Mouse (Mus musculus) testis, postnatal 10 days (tissue): Measurements from ENCODE around the gene Slc25a39.
A peak's percentile ranks its signal among the peaks of the same experiment; 100 is the strongest.
"Not testable (repeated sequence)": the region's sequence is repeated elsewhere in the genome, so short reads cannot be mapped to it uniquely, and the experiment has no call there.

Experiments used
- DNase-seq: peaks from one replicate; pipeline ENCODE4 v3.0.0; 2021; ENCODE audit warnings: low spot score

The Slc25a39 gene

GRCm38 (mm10) chr11:102411061-102411460, 3.3 kb upstream of the Slc25a39 start:
- DNase-seq, result no peak

GRCm38 (mm10) chr11:102410345-102410744, 2.6 kb upstream of the Slc25a39 start:
- not testable (repeated sequence) for DNase-seq

- DNase-seq, result no peak
Measured at GRCm38 (mm10) chr11:102409795-102410330, 2.1 kb upstream of the Slc25a39 start.

GRCm38 (mm10) chr11:102408888-102409794, 1.4 kb upstream of the Slc25a39 start:
- no peak for DNase-seq

- peak; percentile 96 for DNase-seq
Measured at GRCm38 (mm10) chr11:102408344-102408876, 664 bp upstream of the Slc25a39 start.

- peak; percentile 99 for DNase-seq
Measured at GRCm38 (mm10) chr11:102406900-102407833, 579 bp downstream of the Slc25a39 start.

- peak; percentile 47 for DNase-seq
Measured at GRCm38 (mm10) chr11:102406401-102406800, 1.3 kb downstream of the Slc25a39 start.

- no peak for DNase-seq
Measured at GRCm38 (mm10) chr11:102405544-102406285, 2.0 kb downstream of the Slc25a39 start.

GRCm38 (mm10) chr11:102404161-102405010, 3.4 kb downstream of the Slc25a39 start:
- DNase-seq, result no peak

GRCm38 (mm10) chr11:102403657-102404056, 4.1 kb downstream of the Slc25a39 start:
- DNase-seq, result no peak

GRCm38 (mm10) chr11:102401898-102402500, 5.7 kb downstream of the Slc25a39 start:
- peak; percentile 47 for DNase-seq

- peak; percentile 50 for DNase-seq
Measured at GRCm38 (mm10) chr11:102400513-102401084, 7.1 kb downstream of the Slc25a39 start.

- DNase-seq, result peak; percentile 59
Measured at GRCm38 (mm10) chr11:102399610-102400072, 8.1 kb downstream of the Slc25a39 start.

- no peak for DNase-seq
Measured at GRCm38 (mm10) chr11:102399107-102399506, 8.6 kb downstream of the Slc25a39 start.

- DNase-seq, result no peak
Measured at GRCm38 (mm10) chr11:102398007-102398825, 9.5 kb downstream of the Slc25a39 start.

GRCm38 (mm10) chr11:102396671-102397141, 11.0 kb downstream of the Slc25a39 start:
- DNase-seq, result no peak

- DNase-seq, result no peak
Measured at GRCm38 (mm10) chr11:102396263-102396662, 11.5 kb downstream of the Slc25a39 start.

- no peak for DNase-seq
Measured at GRCm38 (mm10) chr11:102395250-102395649, 12.5 kb downstream of the Slc25a39 start.
